Comparison of ENCODE assay signal across 18 mouse cellular contexts in the genomic region with DNA sequence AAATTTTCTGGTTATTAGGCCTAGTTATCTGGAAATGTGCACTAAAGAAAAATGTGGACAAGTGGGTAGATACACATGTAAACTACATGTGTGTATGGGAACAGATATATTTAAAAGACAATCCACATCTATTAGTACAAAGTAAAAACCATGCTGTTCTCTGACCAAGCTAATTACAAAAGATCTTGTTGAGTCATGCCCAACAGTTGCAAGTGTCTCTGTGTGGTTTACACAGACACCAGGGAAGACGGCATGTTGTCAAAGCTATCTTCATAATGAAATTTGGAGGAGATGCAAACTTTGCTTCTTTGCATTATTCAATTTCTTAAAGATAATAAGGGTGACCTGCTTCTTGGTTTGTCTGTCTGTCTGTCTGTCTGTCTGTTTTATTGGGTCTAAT.
"Had no signal": no experiment of that assay in that cellular context is flagged by ENCODE, and none has a peak within 500 bp of the region (broad histone marks: within the 10 kb centered on the region; RNA-seq: fewer than 3 reads in every experiment).

No protein-coding gene starts in this region.

- DNase-seq: kidney, adult 11 months; kidney, adult 8-10 months; kidney, postnatal 10 days; kidney, postnatal 4 days; left cerebral cortex, postnatal 4 days; liver, embryonic 13.5 days; lung, adult 2 months; lung, postnatal 14 days; lung, postnatal 4 days; thymus, adult 18-20 months; thymus, postnatal 14 days; thymus, postnatal 4 days had no signal

- H3K36me3 ChIP-seq: kidney, embryonic 15.5 days; limb, embryonic 12.5 days; limb, embryonic 15.5 days; liver, embryonic 13.5 days; midbrain, embryonic 12.5 days; midbrain, embryonic 15.5 days; neural tube, embryonic 13.5 days had no signal

- H3K27me3 ChIP-seq: kidney, embryonic 15.5 days; limb, embryonic 12.5 days; limb, embryonic 15.5 days; liver, embryonic 13.5 days; midbrain, embryonic 12.5 days; midbrain, embryonic 15.5 days; neural tube, embryonic 13.5 days had no signal

- H3K27ac ChIP-seq: kidney, embryonic 15.5 days; limb, embryonic 12.5 days; limb, embryonic 15.5 days; liver, embryonic 13.5 days; midbrain, embryonic 12.5 days; midbrain, embryonic 15.5 days; neural tube, embryonic 13.5 days had no signal

- H3K9me3 ChIP-seq: kidney, embryonic 15.5 days; limb, embryonic 12.5 days; limb, embryonic 15.5 days; liver, embryonic 13.5 days; midbrain, embryonic 12.5 days; midbrain, embryonic 15.5 days; neural tube, embryonic 13.5 days had no signal

- H3K4me3 ChIP-seq: kidney, embryonic 15.5 days; limb, embryonic 12.5 days; limb, embryonic 15.5 days; liver, embryonic 13.5 days; midbrain, embryonic 12.5 days; midbrain, embryonic 15.5 days; neural tube, embryonic 13.5 days had no signal

- ATAC-seq: midbrain, embryonic 15.5 days had no signal
